8 mouse cellular contexts compared by ENCODE assay signal in genomic region chr4:148084261-148084714, GRCm38 (mm10). TPM values are rescaled to one million over a fixed set of nuclear protein-coding genes. Genes with fewer than 3 reads are reported as not detected.
DNase-seq lines count a peak whose midpoint lies in the region; ATAC-seq and TF ChIP-seq lines count a peak whose summit lies in the region.

No protein-coding gene starts in this region.

- H3K4me1 ChIP-seq in ES-Bruce4 (ENCODE audit: control insufficient read depth, insufficient read depth, low read length) = no peaks in the 10 kb centered on the region
- peaks cover 42% of the 10 kb centered on the region for H3K4me1 ChIP-seq in heart, embryonic 16.5 days (ENCODE audit: control insufficient read depth, insufficient read depth, low read length)
- H3K4me1 ChIP-seq in liver, embryonic 12.5 days = peaks cover 64% of the 10 kb centered on the region
- H3K4me1 ChIP-seq in forebrain, embryonic 13.5 days = peaks cover 23% of the 10 kb centered on the region

- 19% methylated on average over 7 of the region's 8 CpGs for WGBS in heart, embryonic 16.5 days
- 29% methylated on average over 7 of the region's 8 CpGs for WGBS in liver, embryonic 12.5 days (ENCODE audit: insufficient replicate concordance)
- 16% methylated on average over 7 of the region's 8 CpGs for WGBS in forebrain, embryonic 13.5 days

- H3K36me3 ChIP-seq in ES-Bruce4 (ENCODE audit: control insufficient read depth, insufficient read depth, low read length, poor library complexity, severe bottlenecking) = peaks cover 34% of the 10 kb centered on the region
- peaks cover 17% of the 10 kb centered on the region; the same call in 1 of the 2 replicates for H3K36me3 ChIP-seq in heart, embryonic 16.5 days (ENCODE audit: control insufficient read depth, insufficient read depth)
- peaks cover 27% of the 10 kb centered on the region for H3K36me3 ChIP-seq in liver, embryonic 12.5 days
- H3K36me3 ChIP-seq in forebrain, embryonic 13.5 days (ENCODE audit: poor library complexity, severe bottlenecking) = peaks cover 8% of the 10 kb centered on the region; the same call in 1 of the 2 replicates

- H3K4me3 ChIP-seq in ES-Bruce4 (ENCODE audit: low read depth, low read length) = peak overlapping the region; percentile 31
- no peak overlapping the region for H3K4me3 ChIP-seq in heart, embryonic 16.5 days (ENCODE audit: low read length)
- H3K4me3 ChIP-seq in liver, embryonic 12.5 days = no peak overlapping the region
- H3K4me3 ChIP-seq in forebrain, embryonic 13.5 days = no peak overlapping the region
- H3K4me3 ChIP-seq in layer of hippocampus, adult 2 months = no peak overlapping the region

- H3K9me3 ChIP-seq in ES-Bruce4 (replicated peaks; ENCODE audit: control insufficient read depth, insufficient read depth, low read length, poor library complexity, severe bottlenecking) = no peaks in the 10 kb centered on the region
- H3K9me3 ChIP-seq in heart, embryonic 16.5 days (replicated peaks; ENCODE audit: control insufficient read depth, low read length) = no peaks in the 10 kb centered on the region
- H3K9me3 ChIP-seq in liver, embryonic 12.5 days (replicated peaks) = no peaks in the 10 kb centered on the region
- H3K9me3 ChIP-seq in forebrain, embryonic 13.5 days (replicated peaks) = no peaks in the 10 kb centered on the region

- no peak for ATAC-seq in heart, embryonic 16.5 days (replicated peaks; ENCODE audit: extremely low read depth, insufficient read depth, low FRiP score)
- peak; percentile 5; the same call in 1 of the 2 replicates for ATAC-seq in liver, embryonic 12.5 days
- ATAC-seq in forebrain, embryonic 13.5 days = no peak

- DNase-seq in NIH3T3 (ENCODE audit: low read depth) = peak; percentile 19
- DNase-seq in left cerebral cortex, adult 11 months (ENCODE audit: low spot score) = no peak
- no peak for DNase-seq in left cerebral cortex, adult 8-10 months (ENCODE audit: low spot score in 2 of 2)
- DNase-seq in layer of hippocampus, adult 2 months (ENCODE audit: low spot score in 2 of 2) = no peak

- peak; percentile 93 for TF ChIP-seq EP300 in ES-Bruce4 (IDR thresholded peaks at IDR 0.05; ENCODE audit: insufficient read depth, low read depth, low read length)

- H3K27me3 ChIP-seq in ES-Bruce4 (ENCODE audit: control insufficient read depth, insufficient read depth, low read length, poor library complexity, severe bottlenecking) = no peaks in the 10 kb centered on the region
- no peaks in the 10 kb centered on the region for H3K27me3 ChIP-seq in heart, embryonic 16.5 days (ENCODE audit: control insufficient read depth, insufficient read depth, low read length)
- H3K27me3 ChIP-seq in liver, embryonic 12.5 days (replicated peaks) = no peaks in the 10 kb centered on the region
- H3K27me3 ChIP-seq in forebrain, embryonic 13.5 days = no peaks in the 10 kb centered on the region

- no peak for TF ChIP-seq POLR2A in ES-Bruce4 (IDR thresholded peaks at IDR 0.05; ENCODE audit: insufficient read depth, low read length)

- peak overlapping the region; percentile 96 for H3K27ac ChIP-seq in ES-Bruce4 (ENCODE audit: insufficient read depth, low read length)
- H3K27ac ChIP-seq in heart, embryonic 16.5 days (ENCODE audit: low read length) = peak overlapping the region; percentile 32; the same call in 1 of the 2 replicates
- peak overlapping the region; percentile 80 for H3K27ac ChIP-seq in liver, embryonic 12.5 days
- H3K27ac ChIP-seq in forebrain, embryonic 13.5 days = no peak overlapping the region
- no peak overlapping the region for H3K27ac ChIP-seq in layer of hippocampus, adult 2 months

- H3K9ac ChIP-seq in ES-Bruce4 (ENCODE audit: low read depth, poor library complexity, severe bottlenecking) = peak overlapping the region; percentile 87
- H3K9ac ChIP-seq in heart, embryonic 16.5 days (ENCODE audit: low read length) = no peak overlapping the region
- peak overlapping the region; percentile 17; the same call in 1 of the 2 replicates for H3K9ac ChIP-seq in liver, embryonic 12.5 days
- no peak overlapping the region for H3K9ac ChIP-seq in forebrain, embryonic 13.5 days

- H3K4me2 ChIP-seq in heart, embryonic 16.5 days (ENCODE audit: low read depth, low read length) = no peak overlapping the region
- peak overlapping the region; percentile 51 for H3K4me2 ChIP-seq in liver, embryonic 12.5 days
- H3K4me2 ChIP-seq in forebrain, embryonic 13.5 days = no peak overlapping the region

- no peak for TF ChIP-seq CTCF in ES-Bruce4 (IDR thresholded peaks at IDR 0.05; ENCODE audit: low read depth, low read length)
- TF ChIP-seq CTCF in layer of hippocampus, adult 2 months (conservative IDR thresholded peaks at IDR 0.05) = no peak

RNA-seq across cellular contexts. Expression of gene Agtrap, which starts 3.5 kb away (rescaled TPM):
- polyA plus RNA-seq in ES-Bruce4 (2011; ENCODE audit: insufficient read depth, insufficient read length, low read depth, missing spikeins) = 48.2 and 60.6 TPM in 2 replicates
- 17.2 and 17.9 TPM in 2 replicates for polyA plus RNA-seq in heart, embryonic 16.5 days (2015; fragmentation: Nextera tagmentation; extraction: Ambion mirVana)
- 12.3 and 12.5 TPM in 2 replicates for polyA plus RNA-seq in liver, embryonic 12.5 days (2016; fragmentation: Nextera tagmentation; extraction: Ambion mirVana)
- 6.9 and 8.3 TPM in 2 replicates for polyA plus RNA-seq in forebrain, embryonic 13.5 days (2015; fragmentation: Nextera tagmentation; extraction: Ambion mirVana)
- total RNA-seq in left cerebral cortex, adult 8-10 months (2022) = 10 to 100 TPM in 2 of 4 experiments, 1 to 10 TPM in 2; 9.1 to 13.5 (median 10.6) TPM
- total RNA-seq in layer of hippocampus, adult 2 months (2021) = 1 to 10 TPM; 7.2 to 9.8 TPM

RNA-seq across cellular contexts. Expression of gene Mthfr, which starts 45.4 kb away (rescaled TPM):
- polyA plus RNA-seq in ES-Bruce4 (2011; ENCODE audit: insufficient read depth, insufficient read length, low read depth, missing spikeins) = 9.5 and 13.7 TPM in 2 replicates
- polyA plus RNA-seq in heart, embryonic 16.5 days (2015; fragmentation: Nextera tagmentation; extraction: Ambion mirVana) = 11.7 and 13.9 TPM in 2 replicates
- polyA plus RNA-seq in liver, embryonic 12.5 days (2016; fragmentation: Nextera tagmentation; extraction: Ambion mirVana) = 14.0 and 14.7 TPM in 2 replicates
- 15.9 and 18.2 TPM in 2 replicates for polyA plus RNA-seq in forebrain, embryonic 13.5 days (2015; fragmentation: Nextera tagmentation; extraction: Ambion mirVana)
- total RNA-seq in left cerebral cortex, adult 8-10 months (2022) = 10 to 100 TPM; 26.7 to 36.9 (median 31.1) TPM
- total RNA-seq in layer of hippocampus, adult 2 months (2021) = 10 to 100 TPM; 33.5 to 37.2 TPM

RNA-seq across cellular contexts. Expression of gene Clcn6, which starts 45.7 kb away (rescaled TPM):
- polyA plus RNA-seq in ES-Bruce4 (2011; ENCODE audit: insufficient read depth, insufficient read length, low read depth, missing spikeins) = 13.7 and 16.7 TPM in 2 replicates
- 6.8 and 7.1 TPM in 2 replicates for polyA plus RNA-seq in heart, embryonic 16.5 days (2015; fragmentation: Nextera tagmentation; extraction: Ambion mirVana)
- 2.1 and 2.4 TPM in 2 replicates for polyA plus RNA-seq in liver, embryonic 12.5 days (2016; fragmentation: Nextera tagmentation; extraction: Ambion mirVana)
- 21.6 and 24.8 TPM in 2 replicates for polyA plus RNA-seq in forebrain, embryonic 13.5 days (2015; fragmentation: Nextera tagmentation; extraction: Ambion mirVana)
- 10 to 100 TPM; 92.3 to 94.8 (median 93.8) TPM for total RNA-seq in left cerebral cortex, adult 8-10 months (2022)
- 10 to 100 TPM; 77.0 to 77.6 TPM for total RNA-seq in layer of hippocampus, adult 2 months (2021)

RNA-seq across cellular contexts. Expression of gene Mad2l2, which starts 45.9 kb away (rescaled TPM):
- polyA plus RNA-seq in ES-Bruce4 (2011; ENCODE audit: insufficient read depth, insufficient read length, low read depth, missing spikeins) = 45.9 and 60.3 TPM in 2 replicates
- polyA plus RNA-seq in heart, embryonic 16.5 days (2015; fragmentation: Nextera tagmentation; extraction: Ambion mirVana) = 35.5 and 36.0 TPM in 2 replicates
- polyA plus RNA-seq in liver, embryonic 12.5 days (2016; fragmentation: Nextera tagmentation; extraction: Ambion mirVana) = 24.2 and 25.5 TPM in 2 replicates
- 96.6 and 107 TPM in 2 replicates for polyA plus RNA-seq in forebrain, embryonic 13.5 days (2015; fragmentation: Nextera tagmentation; extraction: Ambion mirVana)
- 10 to 100 TPM; 15.8 to 18.8 (median 16.4) TPM for total RNA-seq in left cerebral cortex, adult 8-10 months (2022)
- 10 to 100 TPM; 13.8 to 14.5 TPM for total RNA-seq in layer of hippocampus, adult 2 months (2021)

RNA-seq across cellular contexts. Expression of gene Draxin, which starts 46.2 kb away (rescaled TPM):
- polyA plus RNA-seq in ES-Bruce4 (2011; ENCODE audit: insufficient read depth, insufficient read length, low read depth, missing spikeins) = 0.17 and 0.22 TPM in 2 replicates
- polyA plus RNA-seq in heart, embryonic 16.5 days (2015; fragmentation: Nextera tagmentation; extraction: Ambion mirVana) = 0.02 TPM in 1 of 2 replicates, not detected in the other
- polyA plus RNA-seq in liver, embryonic 12.5 days (2016; fragmentation: Nextera tagmentation; extraction: Ambion mirVana) = 0.08 TPM in 2 replicates
- polyA plus RNA-seq in forebrain, embryonic 13.5 days (2015; fragmentation: Nextera tagmentation; extraction: Ambion mirVana) = 11.7 and 12.5 TPM in 2 replicates
- under 1 TPM; 0.23 to 0.38 (median 0.30) TPM for total RNA-seq in left cerebral cortex, adult 8-10 months (2022)
- 1 to 10 TPM in 1 of 2 experiments, under 1 TPM in 1; 0.83 to 1.0 TPM for total RNA-seq in layer of hippocampus, adult 2 months (2021)

Comparison
In these comparisons a context has a peak if more than half of its experiments do, and no peak if none do; other contexts are left out.
1. H3K27ac ChIP-seq: peak in ES-Bruce4 (single experiment), heart, embryonic 16.5 days (single experiment) and liver, embryonic 12.5 days (single experiment); none in forebrain, embryonic 13.5 days (single experiment) and layer of hippocampus, adult 2 months (single experiment).
2. H3K9ac ChIP-seq: peak in ES-Bruce4 (single experiment) and liver, embryonic 12.5 days (single experiment); none in heart, embryonic 16.5 days (single experiment) and forebrain, embryonic 13.5 days (single experiment).